Mouse (Mus musculus) lung, postnatal 36 days (tissue): Measurements from ENCODE around the gene Trim39.

ENCODE experiments used
- DNase-seq: peaks from one replicate; pipeline ENCODE4 v3.0.0; 2022; ENCODE audit warnings: mixed read lengths

Gene Trim39

DNA sequence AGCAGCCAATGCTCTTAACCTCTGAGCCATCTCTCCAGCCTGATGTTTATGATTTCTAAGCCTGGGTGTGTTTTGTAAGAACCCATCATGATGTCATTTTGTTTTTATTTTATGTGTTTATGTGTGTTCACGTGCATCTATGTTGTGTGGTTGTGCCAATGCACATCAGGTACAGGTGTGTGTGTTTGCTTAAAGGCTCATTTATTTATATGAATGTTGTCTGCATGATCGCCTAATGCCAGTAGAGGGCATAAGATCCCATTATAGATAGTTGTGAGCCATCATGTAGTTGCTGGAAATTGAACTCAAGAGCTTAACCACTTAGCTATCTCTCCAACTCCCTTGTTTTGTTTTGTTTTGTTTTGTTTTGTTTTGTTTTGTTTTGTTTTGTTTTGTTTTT lies 26.3 kb downstream of the Trim39 start:
- peak; percentile 44 for DNase-seq

DNA sequence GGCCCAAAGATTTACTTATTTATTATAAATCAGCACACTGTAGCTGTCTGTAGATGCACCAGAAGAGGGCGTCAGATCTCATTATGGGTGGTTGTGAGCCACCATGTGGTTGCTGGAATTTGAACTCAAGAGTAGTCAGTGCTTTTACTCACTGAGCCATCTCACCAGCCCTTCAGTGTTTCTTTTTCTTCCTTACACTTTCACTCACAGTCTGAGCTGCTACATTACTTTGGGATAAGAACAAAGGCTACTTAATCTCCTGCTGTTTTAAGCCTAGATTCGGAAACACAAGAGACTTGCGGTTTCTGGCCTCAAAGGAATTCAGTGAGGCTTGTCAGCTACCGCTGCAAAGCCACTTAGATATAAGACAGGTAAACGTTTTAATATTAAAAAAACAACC lies 28.0 kb downstream of the Trim39 start:
- no peak for DNase-seq

DNA sequence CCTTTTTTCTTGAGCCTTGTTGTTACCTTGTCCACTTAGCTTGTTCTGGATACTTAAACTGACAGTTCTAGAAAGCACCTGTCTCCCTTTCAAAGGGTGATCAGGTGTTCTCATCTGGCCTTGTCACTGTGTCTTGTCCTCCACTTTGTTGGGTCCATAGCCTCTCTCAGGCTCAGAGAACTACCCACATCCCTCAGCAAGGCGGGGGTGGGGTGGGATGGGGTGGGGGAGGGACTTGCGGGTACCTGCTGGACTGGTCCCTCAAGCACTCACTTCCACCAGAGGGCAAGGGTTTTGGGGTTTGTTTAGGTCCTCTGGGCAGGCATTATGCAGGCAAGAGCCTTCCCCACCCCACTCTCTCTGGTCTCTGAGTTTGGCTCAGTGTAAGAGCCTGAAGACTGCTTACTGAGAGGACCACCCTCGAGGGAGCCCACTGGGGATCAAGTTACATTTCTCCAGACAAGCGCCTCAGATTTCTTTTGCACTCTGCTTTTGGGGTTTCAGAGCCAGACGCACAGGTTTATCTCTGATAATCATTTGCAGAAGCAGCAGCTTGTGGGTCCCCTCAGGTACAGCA lies 31.3 kb downstream of the Trim39 start:
- DNase-seq, result no peak

DNA sequence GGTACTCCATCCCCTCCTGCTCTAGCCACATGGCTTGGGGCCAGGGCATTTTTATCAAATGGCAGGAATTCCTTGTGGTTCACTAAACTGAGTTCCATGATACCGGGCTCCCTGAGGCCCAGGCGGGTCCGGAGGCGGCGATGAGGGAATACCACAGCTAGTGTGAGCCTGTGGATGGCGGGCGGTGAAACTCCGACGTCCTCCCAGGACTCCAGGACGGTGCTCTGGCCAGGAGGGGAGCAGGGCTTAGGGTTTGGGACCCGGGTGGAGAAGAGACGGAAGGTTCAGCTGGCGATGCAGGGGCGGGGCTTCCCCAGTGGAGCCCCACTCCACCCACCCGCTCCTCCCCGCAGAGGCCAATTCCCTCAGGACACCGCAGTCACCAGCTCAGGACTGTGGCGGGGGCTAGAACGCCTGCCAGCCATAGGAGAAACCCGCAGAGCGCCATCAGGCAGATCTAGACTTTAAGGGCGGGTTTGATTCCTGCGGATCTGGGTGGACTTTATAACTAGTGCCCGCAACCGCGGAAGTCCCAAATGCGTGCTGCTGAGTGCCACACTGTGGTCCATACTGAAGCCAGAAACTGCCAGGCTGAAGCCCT lies 34.6 kb downstream of the Trim39 start:
- DNase-seq, result no peak

DNA sequence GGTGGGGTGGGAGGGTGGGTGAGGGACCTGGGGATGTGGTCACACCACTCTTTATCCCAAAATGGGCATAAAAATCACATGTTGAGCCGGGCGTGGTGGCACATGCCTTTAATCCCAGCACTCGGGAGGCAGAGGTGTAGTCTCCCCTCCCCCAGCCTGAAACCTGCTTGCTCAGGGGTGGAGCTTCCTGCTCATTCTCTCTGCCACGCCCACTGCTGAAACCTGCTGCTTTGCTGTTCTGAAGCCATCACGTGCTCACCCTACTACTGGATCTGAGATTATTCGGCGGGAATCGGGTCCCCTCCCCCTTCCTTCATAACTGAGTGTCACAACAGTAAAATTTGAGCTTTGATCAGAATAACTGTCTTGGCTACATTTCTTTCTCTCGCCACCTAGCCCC lies 36.7 kb downstream of the Trim39 start:
- peak; percentile 63 for DNase-seq

DNA sequence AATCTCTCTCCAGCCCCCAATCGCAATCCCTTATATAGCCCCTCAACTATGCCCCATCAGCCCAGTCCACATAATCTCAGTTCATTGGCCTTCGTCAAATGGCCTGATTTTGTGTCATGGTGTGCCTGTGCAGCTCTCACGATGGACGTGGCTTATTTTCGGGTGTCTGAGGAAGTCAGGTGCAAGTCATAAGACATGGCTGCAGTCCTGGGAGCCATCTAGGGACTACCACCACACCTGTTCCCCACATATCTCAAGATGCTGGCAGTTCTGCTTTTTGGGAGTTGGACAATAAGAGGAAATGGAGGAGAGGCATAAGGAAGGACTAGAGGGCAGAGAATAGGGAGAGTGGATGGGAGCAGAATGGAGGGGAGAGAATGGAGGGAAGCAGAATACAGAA lies 38.5 kb downstream of the Trim39 start:
- no peak for DNase-seq

DNA sequence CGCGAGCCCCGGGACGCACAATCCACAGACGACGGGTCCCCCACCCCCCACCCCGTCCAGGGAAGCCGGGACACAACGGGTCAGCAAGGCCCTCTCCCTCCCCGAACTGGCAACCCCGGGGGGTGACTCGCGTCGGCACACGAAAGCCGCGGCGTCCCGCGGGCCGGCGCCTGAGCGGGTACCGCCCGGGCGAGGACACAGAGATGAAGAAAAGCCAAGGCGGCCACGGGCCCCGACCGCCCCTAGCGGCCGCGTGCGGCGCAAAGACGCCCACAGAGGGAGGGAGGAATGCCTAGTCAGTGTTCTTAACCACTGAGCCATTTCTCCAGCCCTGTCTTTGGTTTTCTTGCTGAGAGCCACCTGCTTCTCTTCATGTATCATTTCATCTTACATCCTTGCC lies 40.7 kb downstream of the Trim39 start:
- peak; percentile 68 for DNase-seq

DNA sequence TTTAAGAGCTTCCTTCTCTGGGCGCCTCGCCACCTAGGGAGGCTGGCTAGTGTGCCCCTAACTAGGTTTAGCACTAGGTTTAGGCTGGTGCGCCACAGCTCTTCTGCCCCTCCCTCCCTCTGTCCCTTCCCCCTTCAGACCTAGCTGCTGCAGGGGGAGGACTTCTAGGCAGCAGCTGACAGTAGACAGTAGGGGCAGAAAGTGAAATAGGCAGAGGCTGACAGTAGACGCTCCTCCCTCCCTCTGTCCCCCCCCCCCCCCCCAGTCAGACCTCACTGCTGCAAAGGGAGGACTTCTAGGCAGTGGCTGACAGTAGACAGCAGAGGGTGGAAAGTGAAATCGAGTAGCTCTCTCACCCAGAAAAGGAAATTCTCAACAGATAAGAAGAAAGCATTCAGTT lies 43.0 kb downstream of the Trim39 start:
- no peak for DNase-seq

DNA sequence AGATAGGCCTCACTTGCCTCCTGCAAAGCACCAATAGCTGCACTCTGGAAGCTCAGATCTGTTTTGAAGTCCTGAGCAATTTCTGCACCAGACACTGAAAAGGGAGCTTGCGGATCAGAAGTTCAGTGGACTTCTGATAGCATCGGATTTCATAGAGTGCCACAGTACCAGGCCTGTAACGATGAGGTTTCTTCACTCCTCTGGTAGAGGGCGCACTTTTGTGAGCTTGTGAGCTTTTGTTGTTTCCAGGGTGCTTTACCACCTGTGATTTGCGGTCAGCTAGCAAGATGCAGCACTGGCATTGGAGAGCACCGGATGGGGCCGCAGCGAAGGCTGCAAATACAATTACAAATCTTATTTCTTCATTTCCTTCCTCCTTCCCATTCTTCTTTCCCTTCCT lies 45.1 kb downstream of the Trim39 start:
- peak; percentile 57 for DNase-seq

DNA sequence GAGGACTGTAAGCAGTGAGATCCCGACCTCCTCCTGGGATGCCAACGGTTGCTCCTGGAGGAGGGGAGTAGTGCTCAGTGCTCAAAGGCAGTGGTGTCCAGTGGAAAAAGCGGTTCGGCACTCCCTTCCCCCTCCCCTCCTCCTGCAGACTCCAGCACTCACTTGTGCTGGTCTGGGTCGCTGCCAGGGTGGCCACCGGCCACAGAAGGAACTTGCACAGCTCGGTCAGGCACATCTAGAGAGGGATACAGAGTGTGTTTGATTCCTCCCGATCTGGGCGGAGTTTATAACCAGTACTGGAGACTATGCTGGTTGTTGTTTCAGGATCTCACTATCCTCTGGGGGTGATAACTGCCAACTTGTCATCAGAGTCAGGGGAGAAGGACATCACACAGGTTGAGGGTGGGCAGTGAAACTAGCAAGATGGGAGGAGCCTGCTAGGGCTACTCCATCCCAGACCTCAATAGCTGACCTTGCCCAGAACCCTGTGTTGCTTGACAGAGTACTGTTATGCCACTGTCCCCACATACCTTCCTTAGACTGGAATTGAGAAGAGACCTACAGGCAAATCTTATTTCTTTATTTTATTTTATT lies 46.7 kb downstream of the Trim39 start:
- no peak for DNase-seq

DNA sequence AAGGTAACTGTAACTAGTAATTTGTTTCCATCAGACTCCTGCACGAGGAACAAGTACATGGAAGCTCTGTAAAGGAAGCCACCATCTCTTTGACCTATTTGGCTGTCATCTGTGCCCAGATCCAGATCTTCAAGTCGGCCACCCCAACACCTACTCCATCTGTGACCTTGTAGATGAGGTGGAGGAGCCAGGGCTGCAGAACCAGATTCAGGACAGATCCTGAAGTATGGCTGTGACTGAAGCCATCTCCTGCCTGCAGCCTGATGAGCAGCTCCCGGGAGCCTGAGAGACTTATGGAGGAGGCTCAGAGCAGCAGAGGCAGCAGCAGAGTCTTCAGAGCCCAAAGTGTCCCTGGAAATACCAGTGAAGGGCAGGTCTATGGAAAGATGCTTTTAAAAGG lies 47.6 kb downstream of the Trim39 start:
- DNase-seq, result no peak

DNA sequence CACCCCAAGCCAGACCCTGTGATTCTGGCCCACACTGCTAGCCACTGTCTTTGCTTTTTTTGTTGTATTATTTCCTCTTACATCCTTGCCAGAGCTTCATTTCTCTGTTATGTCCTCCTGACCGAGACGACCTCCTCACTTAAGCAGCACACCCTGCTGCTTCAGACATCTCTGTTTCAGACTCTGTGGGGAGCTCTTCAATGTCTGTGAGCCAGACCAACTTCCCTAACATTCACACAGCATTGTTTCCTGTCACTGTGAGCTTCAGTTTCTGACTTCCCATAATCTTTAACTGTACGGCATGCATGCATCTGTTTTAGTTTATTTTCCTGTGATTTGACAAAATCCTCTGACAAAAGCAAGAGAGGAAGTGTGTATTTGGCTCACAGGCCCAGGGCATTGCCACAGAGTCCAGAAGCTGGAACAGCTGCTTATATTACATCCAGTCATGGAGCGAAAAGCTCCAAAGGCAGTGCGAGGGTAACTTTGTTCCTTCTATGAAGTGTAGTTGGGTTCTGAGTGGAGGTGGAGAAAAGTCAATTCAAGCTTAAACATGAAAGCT lies 53.4 kb downstream of the Trim39 start:
- no peak for DNase-seq

DNA sequence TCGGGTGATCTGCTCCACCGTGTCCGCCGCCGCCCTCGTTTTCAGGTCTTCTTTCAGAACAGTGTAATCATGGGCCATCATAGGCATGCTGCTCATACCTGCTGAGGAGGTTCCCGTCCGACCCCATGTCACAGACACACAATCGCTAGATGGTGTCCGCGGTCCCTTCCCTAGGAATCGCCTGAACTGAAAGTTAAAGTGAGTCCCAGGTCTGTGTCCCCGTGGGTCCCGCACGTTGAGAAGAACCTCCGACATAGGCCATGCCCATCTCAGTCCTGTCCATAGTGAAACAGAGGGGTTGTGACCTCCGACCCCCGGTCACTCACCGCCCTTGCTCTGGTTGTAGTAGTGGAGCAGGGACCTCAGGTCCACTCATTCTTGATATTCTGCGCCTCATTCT lies 56.5 kb downstream of the Trim39 start:
- no peak for DNase-seq
